In the genomic region with DNA sequence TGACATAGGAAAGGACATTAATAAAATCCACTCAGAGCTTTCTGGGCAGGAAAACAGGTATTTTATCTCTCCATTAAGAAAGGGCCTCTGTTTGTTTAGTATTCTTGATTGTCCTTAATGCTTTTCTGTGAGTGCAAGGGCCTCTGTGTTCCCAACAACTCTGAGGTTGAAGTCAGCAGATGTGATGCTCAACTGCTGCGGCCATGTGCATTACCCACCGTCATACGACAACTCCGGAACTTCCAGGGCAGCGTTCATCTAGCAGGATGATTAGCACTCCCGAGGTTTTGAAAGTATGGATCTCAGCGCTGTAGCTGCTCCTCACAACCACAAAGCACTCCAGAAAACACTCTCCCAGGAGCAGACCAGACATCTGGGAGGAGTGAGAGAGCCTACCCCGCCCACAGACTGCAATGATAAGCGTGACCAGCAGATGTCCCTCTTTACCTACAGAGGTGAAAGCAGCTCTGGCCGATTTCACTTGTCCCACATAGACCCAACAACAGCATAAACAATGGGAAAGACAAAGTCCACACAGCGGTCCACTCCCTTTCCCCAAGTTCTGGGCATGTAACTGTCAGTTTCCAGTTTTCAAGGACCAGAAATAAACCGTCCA, we compare ENCODE assay signal across 8 mouse cellular contexts.
DNase-seq lines count a peak whose midpoint lies in the region; ATAC-seq lines count a peak whose summit lies in the region.

No protein-coding gene starts in this region.

- peak; percentile 51 for DNase-seq in T-cell, adult 2 months (ENCODE audit: low spot score)
- DNase-seq in cerebellum, postnatal 36 days, result peak; percentile 72 to 76
- DNase-seq in gastrocnemius, adult 18-20 months (ENCODE audit: low spot score), result peak; percentile 78
- peak; percentile 77 for DNase-seq in left cerebral cortex, adult 11 months (ENCODE audit: low spot score)
- DNase-seq in lung, postnatal 36 days, result peak; percentile 92
- peak; percentile 61 for DNase-seq in retina, postnatal 7 days (ENCODE audit: low read depth, low spot score)
- peak; percentile 49 for DNase-seq in urinary bladder, adult 2 months (ENCODE audit: low spot score)

- 21% methylated on average over 12 of the region's 12 CpGs for WGBS in hindbrain, embryonic 16.5 days

- no peaks in the 10 kb centered on the region for H3K36me3 ChIP-seq in hindbrain, embryonic 16.5 days (ENCODE audit: control insufficient read depth, insufficient read depth, low read length)

- ATAC-seq in hindbrain, embryonic 16.5 days, result peak; percentile 93

- no peaks in the 10 kb centered on the region for H3K9me3 ChIP-seq in hindbrain, embryonic 16.5 days (ENCODE audit: control insufficient read depth, low read length)

- H3K4me3 ChIP-seq in hindbrain, embryonic 16.5 days (ENCODE audit: low read length), result no peak overlapping the region

- H3K27ac ChIP-seq in hindbrain, embryonic 16.5 days (ENCODE audit: low read depth, low read length), result no peak overlapping the region

- H3K4me1 ChIP-seq in hindbrain, embryonic 16.5 days (ENCODE audit: control insufficient read depth, insufficient read depth, low read depth, low read length), result no peaks in the 10 kb centered on the region

- peak overlapping the region; percentile 50 for H3K4me2 ChIP-seq in hindbrain, embryonic 16.5 days (ENCODE audit: low read length)

- H3K9ac ChIP-seq in hindbrain, embryonic 16.5 days (ENCODE audit: low read depth, low read length), result no peak overlapping the region

- no peaks in the 10 kb centered on the region for H3K27me3 ChIP-seq in hindbrain, embryonic 16.5 days (replicated peaks; ENCODE audit: control insufficient read depth, insufficient read depth, low read length)
